Mouse (Mus musculus): ENCODE results near the gene Gpsm3.

DNA sequence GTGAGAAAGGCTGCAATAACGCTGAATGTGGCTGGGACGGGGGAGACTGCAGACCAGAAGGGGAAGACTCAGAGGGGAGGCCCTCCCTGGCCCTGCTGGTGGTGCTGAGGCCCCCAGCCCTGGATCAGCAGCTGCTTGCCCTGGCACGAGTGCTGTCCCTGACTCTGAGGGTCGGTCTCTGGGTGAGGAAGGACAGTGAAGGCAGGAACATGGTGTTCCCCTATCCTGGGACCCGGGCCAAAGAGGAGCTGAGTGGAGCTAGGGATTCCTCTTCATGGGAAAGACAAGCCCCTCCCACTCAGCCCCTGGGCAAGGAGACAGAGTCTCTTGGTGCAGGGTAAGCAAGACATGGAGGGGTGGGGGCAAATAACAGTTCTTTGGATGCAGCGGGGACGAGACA lies 6.2 kb upstream of the Gpsm3 start:
- TF ChIP-seq CTCF (IDR thresholded peaks at IDR 0.05; ENCODE audit: low read depth) (no peak), EP300 (IDR thresholded peaks at IDR 0.05; ENCODE audit: low read depth) (no peak)

Measured in heart, postnatal 0 days (tissue).